Mouse (Mus musculus) urinary bladder, postnatal 25 days (tissue): ENCODE measurements around the gene Mup18.
"Not testable (repeated sequence)": the region's sequence is repeated elsewhere in the genome, so short reads cannot be mapped to it uniquely, and the experiment has no call there.

Experiments used
- DNase-seq: peaks from one replicate; pipeline ENCODE4 v3.0.0; 2022; ENCODE audit warnings: low spot score

Mup18 gene

GRCm38 (mm10) chr4:61674036-61674435 lies at the start of gene Mup18:
Mup18 (minus strand) TSS chr4:61674136.
- DNase-seq = not testable (repeated sequence)

DNA sequence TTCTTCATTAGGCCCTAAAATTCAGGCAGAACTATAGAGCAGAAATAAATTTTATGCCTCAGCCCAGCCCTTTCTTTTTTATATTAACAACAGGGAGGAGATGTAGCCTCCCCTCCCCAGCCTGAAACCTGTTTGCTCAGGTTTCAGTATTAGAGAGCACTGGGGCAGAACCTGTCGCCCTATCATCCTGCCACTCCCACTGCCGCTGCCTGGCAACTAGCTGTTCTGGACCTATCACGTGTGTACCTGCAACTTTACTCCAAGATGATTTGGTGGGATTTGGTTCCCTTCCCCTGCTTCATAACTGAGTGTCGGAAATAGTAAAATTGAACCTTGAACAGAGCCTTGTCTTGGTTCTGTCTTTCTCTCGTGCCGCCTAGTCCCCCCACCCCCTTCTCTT lies 40.4 kb upstream of the Mup18 start:
- DNase-seq = not testable (repeated sequence)
